Mouse (Mus musculus): ENCODE measurements around the gene Crtac1. TPM values are rescaled to one million over a fixed set of nuclear protein-coding genes. Genes with fewer than 3 reads are reported as not detected.

Crtac1 gene
- total RNA-seq, 2 experiments from 2014 or later, result 0.26 to 0.27 TPM

- no peak for DNase-seq
- intact Hi-C loops (cut with DNase I), result no loop called here
Measured at GRCm38 (mm10) chr19:42430981-42431380, 602 bp downstream of the Crtac1 start.

GRCm38 (mm10) chr19:42429410-42429809 is 2.2 kb downstream of the Crtac1 start:
- intact Hi-C loops (cut with DNase I), result loop anchor here (5.0 kb wide), 1 partner anchor 112 kb away; no protein-coding TSS in a partner anchor
- peak in 1 of 2 experiments; percentile 36 for DNase-seq

DNA sequence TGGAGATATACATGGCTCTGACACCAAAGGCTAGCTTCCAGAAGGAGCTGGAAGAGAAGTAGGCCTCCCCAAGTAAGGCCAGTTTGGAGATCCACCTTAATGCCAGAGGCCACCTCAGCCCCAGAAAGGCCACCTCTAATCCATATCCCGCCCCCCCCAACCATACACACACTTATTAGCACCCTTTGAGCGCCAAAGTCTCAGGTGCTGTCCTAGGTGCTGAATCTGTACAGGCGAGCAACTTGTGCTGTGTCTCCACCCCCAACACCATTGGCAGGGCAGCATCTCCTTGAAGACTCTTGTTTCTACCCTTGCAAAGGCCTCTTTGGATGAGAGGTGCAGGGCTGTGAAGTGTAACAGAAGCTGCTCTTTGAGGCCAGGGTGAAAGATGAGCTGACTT is 6.4 kb downstream of the Crtac1 start:
- peak; percentile 11 to 40 for DNase-seq
- intact Hi-C loops (cut with DNase I), result loop anchor here (5.0 kb wide), 1 partner anchor 108 kb away; no protein-coding TSS in a partner anchor

DNA sequence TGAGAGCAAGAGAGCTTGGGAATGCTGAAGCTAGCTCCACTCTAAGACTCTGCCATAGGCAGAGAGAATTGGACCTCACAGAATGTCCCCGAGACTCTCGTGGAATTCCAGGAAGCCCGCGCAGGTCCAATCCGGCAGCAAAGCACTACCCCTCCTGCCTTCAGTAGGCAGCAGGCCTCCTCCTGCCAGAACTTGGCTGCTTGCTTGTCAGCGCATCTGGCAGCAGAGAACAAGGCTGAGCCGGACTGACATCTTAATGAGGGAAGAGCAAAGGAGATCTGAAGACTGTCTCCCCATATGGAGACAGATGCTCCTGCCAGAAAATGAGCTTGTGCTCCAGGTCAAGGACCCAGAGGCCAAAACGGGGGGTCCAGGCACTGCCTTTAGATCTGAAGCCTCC is 16.5 kb downstream of the Crtac1 start:
- no peak for DNase-seq
- intact Hi-C loops (cut with DNase I), result no loop called here

GRCm38 (mm10) chr19:42409856-42410255 is 21.7 kb downstream of the Crtac1 start:
- intact Hi-C loops (cut with DNase I), result no loop called here
- DNase-seq, result no peak

DNA sequence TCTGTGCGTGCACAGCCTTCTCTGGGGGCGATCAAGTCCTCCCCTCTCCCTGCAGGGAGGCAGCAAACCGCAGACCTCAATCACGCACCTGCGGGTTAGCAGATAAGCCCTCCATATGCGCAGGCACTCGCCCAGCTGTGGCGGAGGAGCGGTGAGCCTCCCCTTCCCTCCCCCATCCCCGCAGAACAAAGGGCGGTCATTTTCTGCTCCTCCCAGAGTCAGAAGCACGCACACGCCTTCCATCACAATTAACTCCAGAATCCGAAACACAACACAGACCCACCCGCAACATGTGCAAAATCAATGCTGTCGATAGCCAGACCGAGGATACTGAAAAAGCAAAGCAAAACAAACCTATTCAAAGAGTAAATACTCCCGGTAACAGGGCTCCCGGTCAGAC is 22.4 kb downstream of the Crtac1 start:
- intact Hi-C loops (cut with DNase I), result no loop called here

DNA sequence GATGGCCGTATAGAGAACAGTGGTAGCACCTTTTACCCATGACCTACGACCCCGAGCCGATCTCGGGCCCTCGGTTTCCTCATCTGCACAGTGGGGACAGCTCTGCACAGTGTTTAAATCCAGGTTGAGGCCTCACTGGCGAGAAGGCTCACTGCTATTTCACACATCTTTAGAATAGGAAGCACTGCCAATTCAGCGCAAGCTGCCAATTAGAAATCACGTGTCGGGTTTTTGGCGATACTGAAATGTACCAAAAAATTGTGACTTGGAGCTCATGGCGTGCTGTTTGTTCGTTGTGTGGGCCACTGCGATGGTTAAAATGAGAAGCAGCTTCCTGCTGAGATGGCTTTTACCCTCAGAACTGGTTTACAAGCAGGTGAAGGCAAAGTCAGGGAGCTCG is 27.2 kb downstream of the Crtac1 start:
- intact Hi-C loops (cut with DNase I), result no loop called here

More for the DNA sequence above, 22.4 kb downstream of the Crtac1 start:
- DNase-seq, result no peak

DNA sequence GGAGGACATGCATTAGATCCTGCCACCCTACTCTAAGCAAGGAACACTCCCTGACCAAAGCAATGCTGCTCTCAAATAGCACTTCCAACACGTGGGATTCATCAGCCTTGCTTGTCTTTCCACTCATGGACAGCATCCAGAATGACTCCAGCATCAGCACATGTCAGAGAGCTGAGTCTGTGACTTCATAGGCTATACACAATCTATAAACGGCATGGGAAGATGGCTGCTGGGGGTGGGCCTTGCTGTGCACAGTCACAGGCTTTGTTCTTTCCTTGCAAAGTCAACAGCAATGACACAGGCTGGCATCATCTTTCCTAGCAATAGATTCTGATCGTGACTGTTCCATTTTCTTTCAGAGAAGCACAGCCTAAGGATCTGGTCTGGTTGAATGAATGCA is 31.6 kb downstream of the Crtac1 start:
- no peak for DNase-seq
- intact Hi-C loops (cut with DNase I), result loop anchor here (5.0 kb wide), 1 partner anchor 73 kb away; no protein-coding TSS in a partner anchor

More for the DNA sequence above, 27.2 kb downstream of the Crtac1 start:
- no peak for DNase-seq

GRCm38 (mm10) chr19:42397281-42397680 is 34.3 kb downstream of the Crtac1 start:
- intact Hi-C loops (cut with DNase I), result loop anchor here (5.0 kb wide), 1 partner anchor 70 kb away; no protein-coding TSS in a partner anchor
- peak; percentile 40 to 56 for DNase-seq

- no peak for DNase-seq
- intact Hi-C loops (cut with DNase I), result loop anchor here (5.0 kb wide), 1 partner anchor 68 kb away; no protein-coding TSS in a partner anchor
Measured at GRCm38 (mm10) chr19:42394848-42395534, 36.6 kb downstream of the Crtac1 start.

- DNase-seq, result no peak
- intact Hi-C loops (cut with DNase I), result no loop called here
Measured at GRCm38 (mm10) chr19:42393920-42394319, 37.7 kb downstream of the Crtac1 start.

GRCm38 (mm10) chr19:42392094-42392493 is 39.5 kb downstream of the Crtac1 start:
- intact Hi-C loops (cut with DNase I), result no loop called here
- no peak for DNase-seq

DNA sequence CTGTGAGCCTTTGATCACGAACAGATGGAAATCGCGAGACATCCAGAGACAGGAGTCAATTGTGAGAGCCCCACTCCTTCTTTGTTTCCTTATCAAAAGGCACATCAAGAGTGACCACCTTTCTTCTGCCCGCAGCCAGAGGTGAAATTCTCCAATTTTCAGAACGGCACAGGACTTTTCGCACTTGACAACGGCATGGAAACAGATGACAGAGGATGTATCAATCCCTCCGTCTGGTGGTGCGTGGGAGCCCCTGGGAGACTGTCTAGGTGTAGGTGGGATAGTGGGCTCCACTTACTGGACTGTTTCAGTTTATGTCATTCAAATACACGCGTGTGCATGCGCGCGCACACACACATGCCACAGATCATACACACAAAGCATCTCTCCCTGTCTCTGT is 42.0 kb downstream of the Crtac1 start:
- no peak for DNase-seq
- intact Hi-C loops (cut with DNase I), result no loop called here

DNA sequence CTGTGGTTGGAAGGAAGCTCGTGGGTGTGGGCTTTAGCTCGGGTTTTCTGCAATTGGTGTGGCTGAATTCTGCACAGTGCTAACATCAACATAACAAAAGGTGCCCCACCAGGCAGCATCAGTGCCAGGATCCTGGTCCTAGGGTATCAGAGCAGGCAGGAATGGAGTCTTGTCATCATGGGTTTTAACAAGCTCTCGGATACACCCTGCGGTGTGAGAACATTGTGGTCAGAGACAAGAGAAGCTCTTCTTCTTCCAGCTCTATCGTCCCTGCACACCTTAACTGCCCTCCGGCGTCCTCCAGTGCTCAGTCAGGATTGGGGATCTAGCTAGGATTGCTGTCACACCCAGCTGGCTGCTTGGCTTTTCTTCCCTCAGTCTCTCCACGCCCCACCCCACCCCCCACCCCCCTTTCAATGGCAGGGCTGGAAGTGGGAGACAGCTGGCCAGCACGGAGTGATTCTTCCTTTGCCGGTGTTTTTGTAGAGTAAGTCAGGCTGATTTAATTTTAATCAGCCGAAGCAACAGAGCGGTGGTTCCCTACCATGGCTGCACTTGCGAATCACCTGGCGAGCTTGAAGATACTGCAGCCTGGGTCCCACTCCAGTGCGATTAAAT is 46.5 kb downstream of the Crtac1 start:
- DNase-seq, result no peak
- intact Hi-C loops (cut with DNase I), result no loop called here

GRCm38 (mm10) chr19:42380981-42381373 is 50.6 kb downstream of the Crtac1 start:
- intact Hi-C loops (cut with DNase I), result no loop called here
- DNase-seq, result no peak

DNA sequence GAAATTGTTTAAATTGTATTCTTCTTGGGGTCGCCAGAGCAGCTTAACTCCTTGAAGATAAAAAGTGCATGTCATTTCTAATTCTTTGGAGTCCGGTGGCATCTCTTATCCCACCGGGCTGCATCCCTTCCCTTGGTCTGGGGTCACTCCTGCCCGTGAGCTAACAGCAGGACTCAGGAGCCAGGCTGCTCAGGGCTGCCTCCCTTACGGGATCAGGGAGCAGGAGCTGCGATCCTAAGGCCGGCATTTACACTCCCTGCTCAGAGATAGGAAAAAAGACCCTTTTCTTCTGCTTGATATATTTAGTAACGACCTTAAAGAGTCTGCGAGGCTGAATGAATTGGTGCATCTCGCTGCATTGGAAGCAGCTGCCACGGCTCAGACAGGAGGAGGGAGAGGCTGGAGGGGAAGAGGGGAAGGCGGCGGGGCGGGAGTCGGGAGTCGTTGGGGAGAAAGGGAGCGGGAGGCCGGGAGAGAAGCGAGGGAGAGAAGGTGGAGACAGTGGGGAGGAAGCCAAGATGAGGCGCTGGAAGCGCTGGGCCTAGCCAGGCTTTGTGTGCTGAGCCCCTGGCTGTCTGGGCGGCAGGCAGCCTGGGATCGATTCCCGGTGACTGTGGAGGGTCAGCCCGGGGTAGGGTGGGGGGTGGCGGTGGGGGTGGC is 51.1 kb downstream of the Crtac1 start:
- DNase-seq, result peak; percentile 5 to 14
- intact Hi-C loops (cut with DNase I), result no loop called here

GRCm38 (mm10) chr19:42379798-42380197 is 51.8 kb downstream of the Crtac1 start:
- intact Hi-C loops (cut with DNase I), result no loop called here
- no peak for DNase-seq

DNA sequence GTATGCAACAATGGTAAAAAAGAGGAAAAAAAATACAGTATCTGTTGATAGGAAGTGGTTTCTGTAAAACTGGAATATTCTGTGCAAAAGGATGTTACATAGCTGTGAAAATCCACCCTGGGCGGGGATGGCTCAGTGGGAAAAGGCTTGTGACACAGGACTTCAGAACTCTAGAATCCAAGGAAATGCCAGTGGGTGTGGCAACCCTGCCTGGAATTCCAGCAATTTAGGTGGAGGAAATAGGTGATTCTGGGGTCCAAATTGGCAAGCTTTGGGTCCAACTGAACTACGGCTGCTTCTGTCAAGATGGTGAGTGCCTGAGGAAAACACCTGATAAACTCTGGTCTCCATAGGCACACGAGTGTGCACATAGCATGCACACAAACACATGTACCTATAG is 54.4 kb downstream of the Crtac1 start:
- intact Hi-C loops (cut with DNase I), result no loop called here

DNA sequence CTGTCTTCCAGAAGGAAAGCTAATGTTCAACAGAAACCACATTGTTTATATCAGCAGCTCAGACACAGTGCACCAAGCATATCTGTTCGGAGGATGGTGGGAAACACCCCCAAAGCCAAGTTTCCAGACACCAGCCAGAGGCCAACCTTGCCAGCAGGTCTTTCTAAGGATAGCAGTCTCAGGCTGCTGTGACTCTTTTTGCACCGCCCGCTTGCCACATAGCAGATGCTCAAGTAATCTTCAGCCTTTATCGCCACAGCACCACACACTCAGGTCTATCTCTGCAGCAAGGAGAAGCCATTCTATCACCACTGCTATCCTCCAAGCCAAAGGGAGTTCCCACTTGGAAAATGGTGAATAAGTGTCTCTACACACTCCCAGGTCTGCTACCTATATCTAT is 68.0 kb downstream of the Crtac1 start:
- DNase-seq, result no peak
- intact Hi-C loops (cut with DNase I), result no loop called here

More for the DNA sequence above, 54.4 kb downstream of the Crtac1 start:
- DNase-seq, result no peak

DNA sequence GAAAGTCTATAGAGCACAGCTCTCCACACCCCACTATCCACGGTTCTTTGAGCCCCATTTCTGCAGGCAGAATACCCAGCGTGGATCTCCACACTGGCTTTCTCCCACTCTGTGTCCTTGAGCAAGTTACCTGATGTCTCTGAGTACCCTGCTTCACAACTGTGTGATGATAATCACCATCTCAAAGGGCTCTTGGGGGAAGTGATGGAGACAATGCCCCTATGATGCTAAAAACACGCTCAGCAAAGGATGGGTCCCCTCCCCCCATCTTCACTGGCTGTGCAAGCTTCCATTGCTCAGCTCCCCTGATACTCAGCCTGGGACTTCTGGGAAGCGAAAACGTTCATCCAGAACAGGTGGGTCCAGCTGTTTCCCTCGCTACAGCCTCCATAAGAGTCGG is 73.2 kb downstream of the Crtac1 start:
- intact Hi-C loops (cut with DNase I), result no loop called here
- no peak for DNase-seq

DNA sequence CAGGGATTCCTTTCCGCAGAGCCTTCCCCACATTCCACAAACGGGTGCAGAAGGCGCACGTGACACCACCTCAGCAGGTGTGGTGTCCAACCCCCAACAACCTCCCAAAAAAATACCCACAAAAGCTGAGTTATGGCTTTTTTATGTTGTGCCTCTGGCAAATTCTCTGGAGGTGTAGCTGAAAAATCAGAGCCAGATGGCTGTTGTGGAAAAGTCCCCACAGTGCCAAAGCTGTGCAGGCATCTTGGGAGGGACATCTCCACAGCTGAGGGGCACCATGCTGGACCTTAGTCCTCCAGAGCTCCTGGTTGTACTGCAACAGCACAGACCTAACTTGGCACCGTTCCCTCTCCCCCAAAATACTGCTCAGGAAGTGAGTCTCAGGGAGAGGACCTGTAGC is 74.7 kb downstream of the Crtac1 start:
- DNase-seq, result no peak
- intact Hi-C loops (cut with DNase I), result no loop called here

DNA sequence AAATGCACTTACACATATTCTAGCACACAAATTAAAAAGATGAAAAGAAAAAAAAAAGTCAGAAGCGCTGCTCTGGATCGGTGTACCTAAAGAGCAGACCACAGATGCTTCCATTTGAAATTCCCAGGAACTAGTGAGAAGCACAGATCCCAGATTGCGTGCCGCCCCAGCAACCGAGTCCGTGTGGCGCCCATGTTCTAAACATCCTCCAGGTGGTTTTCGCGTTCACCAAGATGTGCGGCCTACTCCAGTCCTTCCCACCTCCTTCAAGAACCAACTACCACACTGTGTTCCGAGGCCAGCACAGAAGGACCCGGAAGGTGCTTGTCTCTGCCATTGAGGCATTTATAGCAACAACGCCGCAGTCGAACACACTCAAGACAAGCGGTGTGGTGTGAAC is 76.1 kb downstream of the Crtac1 start:
- no peak for DNase-seq
- intact Hi-C loops (cut with DNase I), result no loop called here

Measured in heart, postnatal 10 days (tissue).